Mouse (Mus musculus) kidney, embryonic 14.5 days (tissue): ENCODE results near the gene Ripply3. TPM values are rescaled to one million over a fixed set of nuclear protein-coding genes. Genes with fewer than 3 reads are reported as not detected.

ENCODE experiments used
- ATAC-seq: fragments of 200-750 bp; cut with Nextera tagmentation; 2 replicates; pipeline ENCODE4 v1.8.0; 2017; ENCODE audit warnings: moderate number of reproducible peaks, mild to moderate bottlenecking, moderate TSS enrichment, moderate library complexity; ENCODE audit not compliant: low FRiP score, low TSS enrichment
- H3K27ac ChIP-seq: fragments of 300-500 bp; sonication (generic); 2 replicates; pipeline ENCODE4 v1.5.1; 2014; ENCODE audit warnings: low read depth, mild to moderate bottlenecking, low read length, moderate library complexity, mixed read lengths
- H3K27me3 ChIP-seq: fragments of 300-500 bp; sonication (generic); 2 replicates; pipeline ENCODE4 v1.6.1; 2014; ENCODE audit warnings: mild to moderate bottlenecking, low read length; ENCODE audit not compliant: control insufficient read depth, insufficient read depth
- H3K36me3 ChIP-seq: fragments of 300-500 bp; sonication (generic); 2 replicates; pipeline ENCODE4 v1.6.1; 2014; ENCODE audit warnings: low read length, mixed read lengths; ENCODE audit not compliant: control insufficient read depth, insufficient read depth
- H3K4me1 ChIP-seq: fragments of 300-500 bp; sonication (generic); 2 replicates; pipeline ENCODE4 v1.6.1; 2014; ENCODE audit warnings: low read length, mixed read lengths; ENCODE audit not compliant: control insufficient read depth, insufficient read depth
- H3K4me2 ChIP-seq: fragments of 300-500 bp; sonication (generic); replicated peaks from 2 replicates; pipeline ENCODE4 v1.6.1; 2014; ENCODE audit warnings: low read depth, mild to moderate bottlenecking, low read length
- H3K4me3 ChIP-seq: fragments of 300-500 bp; sonication (generic); 2 replicates; pipeline ENCODE4 v1.5.1; 2014; ENCODE audit warnings: mild to moderate bottlenecking, low read length
- H3K9ac ChIP-seq: fragments of 300-500 bp; sonication (generic); 2 replicates; pipeline ENCODE4 v1.6.1; 2014; ENCODE audit warnings: low read depth, mild to moderate bottlenecking, low read length, moderate library complexity
- H3K9me3 ChIP-seq: fragments of 300-500 bp; sonication (generic); 2 replicates; pipeline ENCODE4 v1.6.1; 2016; ENCODE audit warnings: low read length; ENCODE audit not compliant: control insufficient read depth
- WGBS: fragments of 180-500 bp; shearing (Covaris S2); extraction: QIAGEN DNeasy Blood & Tissue Kit; methylation state at CpG from one replicate; pipeline ENCODE4 v1.1.7; 2014; 5-methylcytosine and 5-hydroxymethylcytosine counted together
- polyA plus RNA-seq: library from polyadenylated mRNA; unstranded; fragments of >200 nt; fragmentation: Nextera tagmentation; extraction: Ambion mirVana; gene quantifications from 2 replicates; pipeline ENCODE4 v1.2.1, GENCODE M21; 2014

Gene Ripply3
- polyA plus RNA-seq, 1 experiment from 2014 or later, result 15.3 TPM

DNA sequence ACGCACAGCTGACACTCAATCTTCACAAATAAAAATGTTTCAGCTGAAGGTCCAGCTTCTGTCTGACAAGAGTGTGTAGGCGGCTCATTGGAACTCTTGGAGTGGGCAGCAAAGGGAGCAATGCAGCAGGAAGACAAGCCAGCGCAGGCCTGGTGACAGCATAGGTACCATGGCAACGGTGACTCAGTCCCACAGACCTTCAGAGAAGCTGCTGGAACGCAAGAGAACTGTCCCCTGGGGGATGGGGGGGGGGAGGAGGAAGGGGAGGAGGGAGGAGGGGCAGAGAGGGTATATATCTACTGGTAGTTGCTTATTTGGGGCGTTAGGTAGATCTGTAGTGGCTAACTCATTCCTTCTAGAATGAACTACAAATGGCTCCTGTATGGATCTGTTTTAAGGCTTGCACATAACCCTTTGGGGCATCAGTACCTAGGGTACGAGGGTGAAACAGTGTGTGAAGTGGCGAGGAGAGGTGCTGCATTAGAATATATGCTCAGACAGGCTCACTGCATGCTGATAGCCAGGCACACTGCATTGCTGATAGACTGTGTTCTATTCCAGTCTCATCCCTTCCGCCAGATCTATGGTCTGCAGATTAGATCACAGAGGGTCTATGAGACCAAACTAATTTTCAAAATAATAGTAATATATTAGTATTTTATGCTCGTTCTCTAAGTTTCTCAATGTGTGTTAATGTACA is 34.1 kb downstream of the Ripply3 start:
- Histone ChIP-seq H3K4me1 (no peaks in the 10 kb centered on the region), H3K4me2 (no peak overlapping the region), H3K27ac (no peak overlapping the region), H3K27me3 (no peaks in the 10 kb centered on the region), H3K9me3 (no peaks in the 10 kb centered on the region), H3K36me3 (peaks cover 2% of the 10 kb centered on the region; the same call in 1 of the 2 replicates), H3K4me3 (no peak overlapping the region), H3K9ac (no peak overlapping the region)
- ATAC-seq, result no peak
- 48% methylated on average over 10 of the region's 10 CpGs for WGBS

GRCm38 (mm10) chr16:94363814-94364213 is 35.6 kb downstream of the Ripply3 start:
- Histone ChIP-seq H3K9me3 (no peaks in the 10 kb centered on the region), H3K4me2 (no peak overlapping the region), H3K27me3 (no peaks in the 10 kb centered on the region), H3K4me1 (peaks cover 4% of the 10 kb centered on the region; the same call in 1 of the 2 replicates), H3K36me3 (peaks cover 2% of the 10 kb centered on the region; the same call in 1 of the 2 replicates), H3K4me3 (no peak overlapping the region), H3K9ac (no peak overlapping the region), H3K27ac (no peak overlapping the region)
- ATAC-seq, result no peak
- WGBS, result 94% methylated on average over 4 of the region's 4 CpGs

DNA sequence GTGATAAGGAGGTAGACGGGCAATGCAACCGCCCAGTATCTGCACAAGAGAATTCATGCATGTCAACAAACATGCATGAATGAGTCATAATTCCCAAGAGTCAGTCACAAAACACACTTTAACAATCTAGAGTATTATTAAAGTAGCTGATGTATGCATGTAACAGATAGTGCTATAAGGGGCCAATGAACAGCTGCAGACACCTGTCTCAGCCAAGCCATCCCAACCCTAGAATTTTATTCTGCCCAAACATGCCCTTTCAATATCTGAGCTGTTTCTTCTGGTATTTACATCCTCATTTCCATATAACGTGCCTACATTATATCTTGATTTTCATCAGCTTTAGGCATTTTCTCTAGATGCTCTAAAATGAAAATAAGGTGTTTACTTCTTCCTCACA is 37.2 kb downstream of the Ripply3 start:
- no peaks in the 10 kb centered on the region for H3K27me3 ChIP-seq
- WGBS, result 93% methylated on average over 3 of the region's 3 CpGs
- no peak overlapping the region for H3K4me3 ChIP-seq
- no peaks in the 10 kb centered on the region for H3K9me3 ChIP-seq
- no peak overlapping the region for H3K27ac ChIP-seq
- H3K9ac ChIP-seq, result no peak overlapping the region
- H3K4me1 ChIP-seq, result peaks cover 9% of the 10 kb centered on the region; the same call in 1 of the 2 replicates
- no peak for ATAC-seq
- H3K36me3 ChIP-seq, result peaks cover 2% of the 10 kb centered on the region; the same call in 1 of the 2 replicates
- H3K4me2 ChIP-seq, result no peak overlapping the region

- no peaks in the 10 kb centered on the region for H3K27me3 ChIP-seq
- no peaks in the 10 kb centered on the region for H3K9me3 ChIP-seq
- H3K4me1 ChIP-seq, result peaks cover 18% of the 10 kb centered on the region
- peak overlapping the region; percentile 57 for H3K4me2 ChIP-seq
- 8% methylated on average over 6 of the region's 6 CpGs for WGBS
- peak overlapping the region; percentile 69 for H3K4me3 ChIP-seq
- peaks cover 2% of the 10 kb centered on the region; the same call in 1 of the 2 replicates for H3K36me3 ChIP-seq
- peak overlapping the region; percentile 83 for H3K9ac ChIP-seq
- H3K27ac ChIP-seq, result peak overlapping the region; percentile 92; the same call in 1 of the 2 replicates
- no peak for ATAC-seq
Measured at GRCm38 (mm10) chr16:94369596-94370172, 41.5 kb downstream of the Ripply3 start.

DNA sequence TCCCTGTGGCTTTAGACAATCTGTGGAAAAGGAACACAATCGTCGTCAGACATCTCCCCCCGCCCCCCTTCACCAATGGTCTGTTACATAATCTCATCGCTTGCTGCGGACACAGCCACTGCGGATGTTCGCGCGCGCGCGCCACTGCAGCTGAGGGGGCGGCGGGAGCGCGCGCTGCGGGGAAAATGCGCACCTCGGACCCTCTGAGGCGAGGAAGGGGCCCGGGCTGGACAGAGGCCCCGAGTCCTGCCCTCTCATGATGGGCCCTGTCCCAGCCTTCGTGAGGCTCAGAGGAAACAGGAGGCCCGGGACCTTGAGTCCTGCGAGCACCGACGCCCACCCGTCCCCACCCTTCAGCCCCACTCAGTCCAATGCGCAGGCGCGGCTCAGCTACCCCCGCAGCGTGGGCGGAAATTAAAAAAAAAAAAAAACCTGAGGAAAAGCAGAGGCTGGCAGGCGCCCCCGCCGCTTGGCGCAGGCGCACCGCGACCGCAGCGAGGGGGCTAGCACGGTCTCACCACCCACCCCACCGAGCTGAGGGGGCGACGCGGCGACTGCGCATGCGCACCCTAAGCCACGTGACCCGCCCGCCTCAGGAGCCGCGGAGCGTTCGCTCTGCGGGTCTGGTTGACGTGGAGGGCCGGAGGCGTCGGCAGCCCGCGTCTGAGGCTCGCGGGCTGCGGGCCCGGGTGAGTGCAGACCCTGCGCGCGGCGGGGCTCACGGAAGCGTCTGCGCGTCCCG is 42.1 kb downstream of the Ripply3 start, which contains the start of gene Ttc3:
Ttc3 (plus strand) TSS at position 446 of the 742 bp plus-strand sequence.
- Histone ChIP-seq H3K9me3 (no peaks in the 10 kb centered on the region), H3K27me3 (no peaks in the 10 kb centered on the region), H3K9ac (peak within 1 kb of the TSS; percentile 83), H3K4me1 (peaks cover 18% of the 10 kb centered on the region), H3K4me2 (peak within 1 kb of the TSS; percentile 57), H3K4me3 (peak within 1 kb of the TSS; percentile 69), H3K27ac (peak within 1 kb of the TSS; percentile 92), H3K36me3 (peaks cover 2% of the 10 kb centered on the region; the same call in 1 of the 2 replicates)
- peak; percentile 90 for ATAC-seq
- WGBS, result under 1% methylated on average over 76 of the region's 79 CpGs

- peaks cover 18% of the 10 kb centered on the region for H3K4me1 ChIP-seq
- H3K27me3 ChIP-seq, result no peaks in the 10 kb centered on the region
- under 1% methylated on average over 40 of the region's 43 CpGs for whole genome bisulfite sequencing
- ATAC-seq, result peak; percentile 83
- H3K36me3 ChIP-seq, result peaks cover 2% of the 10 kb centered on the region; the same call in 1 of the 2 replicates
- H3K4me2 ChIP-seq, result peak overlapping the region; percentile 57
- peak overlapping the region; percentile 69 for H3K4me3 ChIP-seq
- no peaks in the 10 kb centered on the region for H3K9me3 ChIP-seq
- H3K9ac ChIP-seq, result peak overlapping the region; percentile 83
- peak overlapping the region; percentile 92 for H3K27ac ChIP-seq
Measured at GRCm38 (mm10) chr16:94370915-94371300, 42.7 kb downstream of the Ripply3 start.

DNA sequence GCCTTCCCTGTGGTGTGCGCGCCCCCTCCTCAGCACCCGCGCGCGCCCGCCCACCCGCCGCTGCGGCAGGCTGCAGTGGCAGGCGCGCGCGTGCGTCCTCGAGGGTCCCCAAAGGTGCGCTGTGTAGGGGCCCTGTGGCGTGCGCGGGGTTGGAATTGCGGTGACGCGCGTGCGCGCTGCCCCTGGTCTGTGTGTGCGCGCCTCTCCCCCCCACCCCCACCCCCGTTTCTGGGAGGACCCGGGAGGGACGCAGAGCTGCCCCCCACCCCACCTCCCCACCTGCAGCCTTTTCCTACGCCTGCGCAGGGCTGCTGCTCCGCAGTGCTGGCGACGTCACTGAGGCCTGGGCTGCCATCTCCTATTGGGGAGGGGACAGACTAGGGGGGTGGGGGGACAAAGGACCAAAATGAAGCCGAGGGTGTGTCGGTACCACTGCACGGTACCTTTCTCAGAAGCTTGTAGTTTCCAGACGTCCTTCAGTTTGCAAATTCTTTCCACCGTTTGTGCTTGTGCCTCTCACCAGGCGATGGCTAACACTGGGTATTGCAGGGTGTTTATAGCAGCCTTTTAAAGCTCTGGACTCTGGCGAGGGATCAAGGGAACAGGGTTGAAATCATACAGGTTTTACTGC is 43.2 kb downstream of the Ripply3 start, which contains the start of gene Pigp:
Pigp (minus strand) TSS at position 542 of the 631 bp plus-strand sequence.
- peak within 1 kb of the TSS; percentile 83 for H3K9ac ChIP-seq

GRCm38 (mm10) chr16:94379386-94379785 is 51.2 kb downstream of the Ripply3 start:
- H3K4me3 ChIP-seq, result no peak overlapping the region
- H3K4me1 ChIP-seq, result 0 out of 2 replicates have a peak, but pooled peaks cover 5% of the 10 kb centered on the region
- no peak for ATAC-seq

More for the DNA sequence above, 43.2 kb downstream of the Ripply3 start, which contains the start of gene Pigp:
- Histone ChIP-seq H3K4me2 (peak within 1 kb of the TSS; percentile 57), H3K4me3 (peak within 1 kb of the TSS; percentile 69), H3K27me3 (no peaks in the 10 kb centered on the region), H3K4me1 (peaks cover 18% of the 10 kb centered on the region), H3K27ac (peak within 1 kb of the TSS; percentile 92), H3K36me3 (peaks cover 2% of the 10 kb centered on the region; the same call in 1 of the 2 replicates), H3K9me3 (no peaks in the 10 kb centered on the region)
- ATAC-seq, result peak; percentile 87
- under 1% methylated on average over 43 of the region's 43 CpGs for WGBS

More at GRCm38 (mm10) chr16:94379386-94379785, 51.2 kb downstream of the Ripply3 start:
- Histone ChIP-seq H3K9ac (no peak overlapping the region), H3K4me2 (no peak overlapping the region), H3K27me3 (no peaks in the 10 kb centered on the region), H3K36me3 (no peaks in the 10 kb centered on the region), H3K27ac (no peak overlapping the region), H3K9me3 (no peaks in the 10 kb centered on the region)
- WGBS, result 83% methylated on average over 1 of the region's 1 CpGs
